Mouse (Mus musculus) cerebellum, adult 18-20 months (tissue): ENCODE measurements around the gene Ptprz1.

Experiments
- DNase-seq, 2 experiments: peaks; one replicate each; pipeline ENCODE4 v3.0.0; 2021

The Ptprz1 gene

DNA sequence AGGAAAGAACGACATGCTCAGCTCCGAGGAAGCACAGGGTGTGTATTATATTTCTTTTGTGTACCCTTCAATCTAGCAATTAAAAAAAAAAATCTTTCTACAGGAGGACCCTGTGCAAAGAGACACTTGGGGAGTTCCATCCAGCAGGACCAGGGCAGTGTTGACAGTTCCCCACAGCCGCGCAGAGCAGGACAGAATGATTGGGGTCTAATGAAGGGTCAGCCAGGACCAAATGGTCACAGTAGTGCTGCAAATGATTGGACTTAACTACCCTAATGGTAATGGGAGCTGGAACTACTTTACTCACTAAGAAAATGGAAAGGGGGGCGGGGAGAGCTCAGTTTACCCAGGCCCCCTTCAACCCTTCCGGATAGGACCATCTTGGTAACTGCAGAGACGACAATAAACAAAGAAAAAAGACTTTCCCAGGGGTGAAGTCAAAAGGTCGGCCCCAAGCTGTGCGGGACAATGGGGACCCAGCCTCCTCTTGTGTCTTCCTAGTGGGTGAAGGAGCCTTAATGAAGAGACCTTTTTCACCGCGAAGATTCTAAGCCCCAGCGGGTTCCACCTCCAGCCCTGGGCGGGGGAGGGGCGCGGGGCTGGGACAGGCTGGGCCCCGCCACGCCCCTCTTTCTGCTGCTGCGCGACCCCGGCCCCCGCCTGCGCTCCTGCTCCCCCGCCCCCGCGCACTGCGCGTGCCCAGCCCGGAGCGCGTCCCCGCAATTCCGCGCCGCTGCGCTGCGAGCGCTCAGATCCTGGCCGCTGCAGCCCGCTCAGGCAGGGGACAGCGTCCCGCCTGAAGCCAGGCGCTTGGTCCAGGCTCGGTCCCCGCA, at the start of gene Ptprz1:
Gene Ptprz1, plus strand, starts transcription at position 722 of the 833 bp plus-strand sequence.
- DNase-seq = peak; percentile 16 to 42

DNA sequence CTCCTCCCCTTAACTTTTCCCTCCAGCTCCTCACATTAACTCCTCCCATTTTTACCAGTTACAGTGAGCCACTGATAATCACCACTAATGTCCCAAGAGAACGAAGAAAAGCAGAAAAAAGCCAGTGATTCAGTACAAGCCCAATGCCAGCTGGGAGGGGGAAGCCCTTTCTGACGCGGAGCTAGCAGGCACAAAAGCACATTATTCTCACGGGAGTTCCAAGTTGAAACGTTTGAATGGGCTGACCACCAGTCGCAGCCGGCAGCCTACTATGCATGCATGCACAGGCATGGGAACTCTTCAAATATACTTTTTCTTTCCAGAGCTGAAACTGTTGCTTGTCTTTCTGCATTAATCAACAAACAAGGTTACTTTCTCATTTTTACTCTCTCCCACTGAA, 41.7 kb upstream of the Ptprz1 start:
- DNase-seq = no peak

DNA sequence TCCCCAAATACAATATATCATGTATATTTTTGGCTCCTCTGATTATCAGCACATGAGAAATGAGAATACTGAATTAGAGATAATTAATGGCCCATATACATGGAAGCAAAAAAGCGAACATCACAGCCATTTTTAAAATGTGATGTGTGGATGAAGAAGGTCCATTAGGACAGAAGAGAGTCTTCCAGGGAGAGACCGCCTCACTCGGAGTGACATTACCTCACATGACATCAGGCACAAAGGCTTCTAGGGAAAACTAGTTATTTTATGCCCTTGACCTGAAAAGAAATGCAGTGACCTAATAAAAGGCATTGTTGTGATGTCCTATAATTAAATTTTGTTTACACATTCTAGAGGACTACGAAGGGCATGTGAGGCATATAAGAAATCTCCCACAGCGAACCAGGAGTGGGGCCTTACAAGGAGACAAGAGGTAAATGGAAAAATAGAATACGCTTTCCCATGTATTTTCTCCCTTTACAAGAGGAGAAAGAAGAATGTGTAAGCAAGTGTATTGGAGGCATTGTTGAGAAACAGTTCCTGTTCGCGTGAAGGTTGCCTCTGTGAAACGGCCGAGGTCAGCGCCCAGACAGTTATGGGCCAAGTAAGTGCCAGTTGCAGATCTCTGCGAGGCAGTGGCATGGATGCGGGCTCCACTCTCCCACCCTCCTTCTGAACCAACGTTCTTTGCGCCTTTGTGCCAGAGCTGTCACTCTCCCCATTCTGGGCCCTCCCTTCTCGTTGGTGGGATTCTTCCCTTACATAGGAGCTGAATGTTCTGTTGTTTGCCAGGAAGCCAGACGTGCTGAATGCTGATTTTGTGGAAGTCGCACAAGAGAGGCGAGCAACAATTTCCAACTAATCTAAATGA, 41.0 kb upstream of the Ptprz1 start:
- DNase-seq = no peak

DNA sequence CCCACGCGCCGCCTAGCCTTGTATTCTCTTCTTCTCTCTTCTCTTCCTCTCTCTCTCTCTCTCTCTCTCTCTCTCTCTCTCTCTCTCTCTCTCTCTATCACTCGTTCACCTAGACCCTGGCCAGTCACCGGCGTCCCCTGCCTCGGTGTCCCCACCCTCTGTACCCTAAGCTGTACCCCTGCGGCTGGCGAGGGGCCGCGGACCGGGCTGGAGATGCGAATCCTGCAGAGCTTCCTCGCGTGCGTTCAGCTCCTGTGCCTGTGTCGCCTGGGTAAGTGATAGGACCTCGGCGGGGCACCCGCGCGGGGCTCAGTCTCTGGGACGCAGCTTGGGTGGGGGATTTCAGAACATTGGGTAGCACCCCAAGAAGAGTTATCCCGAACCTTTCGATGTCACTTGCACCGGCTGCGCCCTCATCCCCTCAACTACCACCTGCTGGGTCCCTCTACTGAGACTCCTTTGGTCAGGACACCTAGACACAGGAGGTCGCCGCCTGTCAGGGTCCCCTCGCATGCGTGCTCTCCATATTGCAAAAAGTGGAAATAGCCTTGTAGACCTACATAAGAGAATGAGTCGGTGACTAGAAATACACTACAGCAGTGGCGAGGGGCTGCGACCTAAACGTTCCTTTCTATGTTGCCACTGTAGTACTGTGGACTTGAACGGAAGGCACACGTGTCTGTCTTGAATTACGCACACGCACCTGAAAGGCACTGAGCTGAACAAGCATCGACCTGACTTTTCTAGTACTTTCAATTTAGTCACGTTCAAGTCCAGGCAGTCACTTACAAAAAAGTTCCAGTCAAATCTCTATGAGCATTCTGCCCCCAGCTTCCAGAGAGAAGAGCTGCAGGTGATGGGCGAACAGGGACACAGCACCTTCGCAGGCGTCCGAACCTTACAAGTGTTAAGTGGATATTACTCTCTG, 576 bp downstream of the Ptprz1 start:
- peak in 1 of 2 experiments; percentile 2 for DNase-seq

DNA sequence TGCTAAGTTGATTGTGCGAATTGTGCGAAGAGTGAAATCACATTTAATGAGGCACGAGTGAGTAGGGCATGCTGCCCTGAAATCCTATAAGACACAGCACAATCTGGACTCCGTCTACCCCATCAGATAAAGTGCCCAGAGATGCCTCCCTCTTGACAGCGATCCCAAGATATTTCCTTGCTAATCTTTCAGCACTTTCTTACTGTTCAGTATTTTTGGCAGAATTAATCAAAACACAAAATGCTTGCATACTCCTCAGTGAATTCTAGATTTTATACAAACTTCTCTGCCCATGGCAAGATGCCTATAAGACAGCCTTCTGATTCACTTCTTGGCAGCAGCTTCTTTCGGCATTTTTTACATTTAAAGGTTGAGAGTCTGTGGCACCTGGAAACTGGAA, 12.7 kb downstream of the Ptprz1 start:
- no peak for DNase-seq

DNA sequence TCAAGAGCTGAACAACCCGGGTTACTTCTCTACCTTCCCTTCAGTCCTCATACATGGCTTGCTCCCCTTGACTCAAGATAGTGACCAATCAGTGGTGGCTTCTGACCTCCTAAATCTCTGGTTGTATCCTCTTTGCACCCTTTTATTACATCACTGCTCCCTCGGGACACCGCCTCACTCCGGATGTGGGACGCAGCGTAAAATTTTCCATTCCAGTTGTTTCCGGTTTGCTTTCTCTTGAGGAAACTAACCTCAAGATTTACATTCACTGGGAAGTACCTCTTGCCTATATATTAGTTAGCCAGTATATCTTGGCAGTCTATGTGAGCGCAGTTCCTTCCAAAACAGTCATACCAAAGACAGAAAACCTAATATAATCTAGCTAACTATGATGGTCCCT, 14.0 kb downstream of the Ptprz1 start:
- no peak for DNase-seq

DNA sequence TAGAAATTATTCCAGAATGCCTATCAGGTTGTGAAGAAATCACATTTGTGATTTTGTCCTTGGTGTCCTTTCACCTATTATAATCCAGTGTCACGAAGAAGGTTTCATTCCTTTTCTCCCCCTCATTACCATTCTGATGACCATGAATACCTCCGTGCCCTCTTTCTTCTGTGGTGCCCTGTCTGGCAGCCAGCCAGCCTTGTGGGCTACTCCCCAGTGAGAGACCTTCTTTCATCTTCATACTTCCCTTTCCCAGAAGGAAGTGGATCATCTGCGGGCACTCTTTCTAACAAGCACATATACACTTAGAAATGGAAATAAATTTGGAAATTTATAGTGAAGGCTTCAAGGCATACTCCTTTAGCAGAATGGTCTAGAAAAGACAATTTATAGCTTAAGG, 26.7 kb downstream of the Ptprz1 start:
- DNase-seq = no peak

DNA sequence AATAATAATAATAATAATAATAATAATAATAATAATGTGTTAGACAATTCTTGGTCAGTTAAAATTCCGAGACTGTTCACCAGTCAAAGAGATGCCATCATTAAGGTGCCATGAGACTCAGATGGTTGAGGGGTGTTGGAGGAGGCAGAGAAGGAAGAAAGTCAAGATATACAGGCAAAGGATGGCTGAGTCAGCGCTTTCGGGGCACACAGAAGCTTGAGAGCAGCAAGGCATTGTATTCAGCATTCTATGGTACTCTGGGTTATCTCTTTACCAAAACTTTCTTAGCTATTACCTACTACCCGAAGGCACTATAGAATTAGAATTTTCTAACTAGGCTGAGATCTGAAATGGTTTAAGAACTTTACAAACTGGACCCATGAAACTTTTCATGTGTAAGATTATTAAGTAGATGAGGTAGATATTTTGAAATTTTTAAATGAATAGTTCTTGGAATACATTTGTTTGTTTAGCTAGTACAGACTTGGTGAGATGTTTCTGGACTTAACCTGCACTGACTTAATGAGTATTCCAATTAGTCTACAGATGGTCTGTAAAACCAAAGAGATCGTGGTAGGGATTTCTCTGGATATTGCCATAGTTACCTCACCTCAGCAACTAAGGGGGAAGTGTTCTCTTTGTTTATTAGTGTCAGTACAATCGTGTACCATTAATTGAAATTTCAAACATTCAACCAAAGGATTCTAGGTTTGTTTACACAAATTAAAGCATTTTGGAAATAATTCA, 33.4 kb downstream of the Ptprz1 start:
- no peak for DNase-seq

DNA sequence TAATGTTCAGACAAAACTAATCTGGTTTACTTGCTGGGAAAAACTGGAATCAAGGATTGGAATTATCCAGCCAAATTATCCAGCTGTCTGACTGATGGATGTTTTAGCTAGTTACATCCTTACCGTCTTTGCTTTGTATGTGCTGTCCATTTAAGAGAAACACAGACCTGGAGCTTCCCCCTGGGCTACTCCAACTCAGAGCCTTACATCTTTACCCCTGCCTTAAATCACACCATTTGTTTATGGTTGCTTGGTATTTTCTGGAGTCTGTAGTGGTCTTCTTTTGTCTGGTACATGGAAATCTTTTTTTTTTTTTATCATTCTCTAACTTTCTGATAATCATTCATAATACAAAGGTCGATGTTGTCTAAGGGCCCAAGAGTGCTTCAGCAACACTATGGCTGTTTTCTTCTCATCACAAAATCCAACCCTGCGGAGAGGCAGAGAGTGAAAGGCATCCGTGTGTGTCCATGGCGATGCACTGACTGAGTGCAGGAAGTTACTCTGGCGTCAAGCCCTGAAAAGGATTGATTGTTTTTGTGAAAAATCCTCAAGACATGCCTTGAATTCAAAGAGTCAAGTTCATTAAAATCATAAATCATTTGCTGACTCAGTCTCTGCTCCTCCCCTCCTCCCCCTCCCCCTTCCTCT, 34.1 kb downstream of the Ptprz1 start:
- no peak for DNase-seq

DNA sequence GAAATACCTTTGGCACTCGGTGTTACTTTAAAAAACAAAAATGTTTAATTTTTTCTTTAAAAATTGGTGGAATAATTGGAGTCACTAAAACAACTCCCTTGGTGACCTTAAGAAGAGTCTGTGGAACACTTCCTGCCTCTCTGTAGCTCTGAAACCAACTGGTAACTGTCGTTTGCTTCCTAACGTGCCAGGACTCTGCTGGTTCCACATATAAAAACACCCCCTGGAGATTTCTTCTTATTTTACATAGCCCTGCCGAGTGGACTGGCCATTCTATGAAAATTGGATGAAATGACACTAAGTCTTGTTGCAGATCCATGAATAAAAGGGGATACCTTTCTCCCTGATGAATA, 34.6 kb downstream of the Ptprz1 start:
- DNase-seq = no peak

DNA sequence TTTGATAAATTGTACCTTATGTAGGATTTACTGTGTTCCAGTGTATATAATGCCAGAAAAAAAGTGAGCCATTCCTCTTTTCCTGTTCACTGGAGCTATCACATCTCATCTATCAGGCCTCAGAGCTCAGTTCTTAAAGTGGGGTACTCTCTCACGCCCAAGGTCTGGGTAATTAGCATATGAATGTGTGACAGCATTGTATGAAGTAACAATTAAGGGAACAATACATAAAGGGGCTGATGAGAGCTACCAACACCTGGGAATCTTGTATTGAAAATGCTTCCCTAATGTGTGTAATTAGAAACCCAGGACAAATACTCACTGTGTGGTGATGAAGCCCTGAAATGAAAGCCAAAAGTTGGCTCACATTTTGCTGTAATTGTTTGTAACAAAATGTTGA, 47.6 kb downstream of the Ptprz1 start:
- no peak for DNase-seq

DNA sequence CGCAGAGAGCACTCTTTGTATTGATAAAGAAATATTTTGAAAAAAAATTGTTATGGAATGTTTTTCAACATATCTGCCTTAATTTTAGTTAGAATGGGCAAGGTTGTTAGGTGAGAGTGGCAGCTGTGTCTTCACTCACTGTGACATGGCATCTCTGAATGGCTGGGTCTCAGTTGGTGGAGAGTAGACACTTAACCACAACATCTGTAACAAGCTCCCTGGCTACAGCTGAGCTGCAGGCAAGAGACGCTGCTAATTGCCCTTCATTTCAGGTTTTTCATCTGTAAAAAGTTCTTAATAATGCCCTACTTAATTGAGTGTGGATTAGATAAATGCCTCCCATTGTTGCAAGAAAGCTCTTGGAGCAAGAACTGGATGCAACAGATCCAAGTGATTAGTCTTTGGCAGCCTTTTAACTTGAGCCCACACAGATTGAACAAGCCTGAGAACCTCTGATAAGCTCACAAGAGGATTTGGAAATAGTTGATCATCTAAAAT, 57.5 kb downstream of the Ptprz1 start:
- no peak for DNase-seq

DNA sequence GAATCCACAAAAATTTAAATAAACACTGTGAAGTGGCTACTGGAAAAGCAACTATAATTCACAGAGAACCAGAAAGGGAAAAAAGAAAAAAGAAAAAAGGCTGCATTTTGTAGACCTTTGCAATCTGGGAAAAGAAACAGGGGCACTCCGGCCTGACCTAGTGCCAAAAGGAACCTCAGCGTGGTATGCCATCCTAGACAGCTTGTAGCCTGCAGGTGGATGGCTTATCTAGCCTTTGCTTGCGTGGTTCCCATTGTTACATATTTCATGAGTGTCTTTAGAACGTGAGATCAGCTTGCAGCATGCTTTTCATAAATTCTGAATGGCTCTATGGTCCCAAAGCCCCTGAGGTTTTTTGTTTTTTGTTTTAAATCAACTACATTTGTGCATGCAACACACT, 61.8 kb downstream of the Ptprz1 start:
- DNase-seq = no peak

DNA sequence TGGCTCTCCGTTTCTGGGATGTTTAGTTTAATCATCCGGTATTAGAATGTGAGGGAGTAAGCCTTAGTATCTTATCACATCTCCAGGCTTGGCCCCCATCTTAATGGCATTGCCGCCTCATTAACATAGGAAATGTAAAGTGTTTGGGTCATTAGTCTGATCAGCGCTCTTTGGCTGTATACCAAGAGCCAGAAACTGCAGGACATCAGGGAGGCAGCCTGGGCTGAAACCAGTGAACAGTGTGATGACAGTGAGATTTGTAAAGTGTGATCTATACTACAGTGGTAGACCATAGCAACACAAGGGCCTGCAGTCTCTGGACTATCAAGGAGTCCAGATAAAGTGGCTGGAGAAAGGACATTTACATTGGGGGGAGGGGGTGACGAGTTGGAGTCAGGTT, 62.2 kb downstream of the Ptprz1 start:
- DNase-seq = no peak

DNA sequence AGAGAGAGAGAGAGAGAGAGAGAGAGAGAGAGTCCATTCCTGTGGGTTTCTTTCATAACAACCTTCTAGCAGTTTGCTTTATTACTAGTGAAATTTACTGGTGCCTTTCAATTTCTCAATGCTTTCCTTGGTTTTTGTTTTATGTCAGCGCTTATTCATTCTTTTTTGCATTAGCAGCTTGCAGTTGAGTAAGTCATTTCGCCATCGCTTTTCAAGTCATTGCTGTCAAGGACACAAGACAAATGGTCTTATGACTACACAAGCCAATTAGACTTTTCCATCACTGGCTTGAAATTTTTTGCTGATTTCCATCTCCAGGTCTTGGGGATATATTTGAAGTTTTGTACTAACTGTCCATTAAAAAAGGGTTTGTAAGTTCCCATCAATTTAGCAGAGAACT, 68.9 kb downstream of the Ptprz1 start:
- no peak for DNase-seq

DNA sequence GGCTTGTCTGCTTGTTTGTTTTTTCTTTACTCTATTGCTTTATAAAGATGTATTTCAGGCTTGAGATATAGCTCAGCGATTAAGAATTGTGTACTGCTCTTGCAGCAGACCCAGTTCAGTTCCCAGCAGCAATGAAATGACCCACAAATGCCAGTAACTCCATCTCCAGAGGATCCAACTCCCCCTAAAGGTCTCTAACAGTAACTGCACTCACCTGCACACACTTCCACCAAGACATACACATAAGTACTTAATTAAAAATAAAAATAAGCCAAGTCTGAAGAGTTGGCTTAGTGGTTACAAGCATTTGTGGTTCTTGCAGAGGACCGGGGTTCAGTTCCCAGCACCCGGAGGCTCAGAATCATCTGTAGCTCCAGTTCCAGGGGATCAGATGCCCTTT, 88.1 kb downstream of the Ptprz1 start:
- DNase-seq = no peak

DNA sequence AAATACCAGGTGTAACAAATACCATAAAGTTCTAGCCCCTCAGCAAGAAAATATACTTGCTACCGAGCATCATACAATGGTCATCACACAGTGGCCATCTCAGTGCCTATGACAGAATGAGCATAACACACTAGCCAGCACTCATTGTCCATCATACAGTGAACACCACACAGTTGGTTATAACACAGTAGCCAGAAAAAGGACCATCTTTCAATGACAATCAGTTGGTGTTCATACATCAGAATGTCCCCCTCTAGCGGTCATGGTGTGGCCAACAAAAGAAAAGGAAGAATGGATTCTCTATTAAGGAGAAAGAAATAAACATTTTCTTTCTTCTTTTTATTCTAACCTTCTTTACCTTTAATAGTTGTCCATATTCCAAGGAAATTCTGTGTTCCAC, 92.8 kb downstream of the Ptprz1 start:
- no peak for DNase-seq

DNA sequence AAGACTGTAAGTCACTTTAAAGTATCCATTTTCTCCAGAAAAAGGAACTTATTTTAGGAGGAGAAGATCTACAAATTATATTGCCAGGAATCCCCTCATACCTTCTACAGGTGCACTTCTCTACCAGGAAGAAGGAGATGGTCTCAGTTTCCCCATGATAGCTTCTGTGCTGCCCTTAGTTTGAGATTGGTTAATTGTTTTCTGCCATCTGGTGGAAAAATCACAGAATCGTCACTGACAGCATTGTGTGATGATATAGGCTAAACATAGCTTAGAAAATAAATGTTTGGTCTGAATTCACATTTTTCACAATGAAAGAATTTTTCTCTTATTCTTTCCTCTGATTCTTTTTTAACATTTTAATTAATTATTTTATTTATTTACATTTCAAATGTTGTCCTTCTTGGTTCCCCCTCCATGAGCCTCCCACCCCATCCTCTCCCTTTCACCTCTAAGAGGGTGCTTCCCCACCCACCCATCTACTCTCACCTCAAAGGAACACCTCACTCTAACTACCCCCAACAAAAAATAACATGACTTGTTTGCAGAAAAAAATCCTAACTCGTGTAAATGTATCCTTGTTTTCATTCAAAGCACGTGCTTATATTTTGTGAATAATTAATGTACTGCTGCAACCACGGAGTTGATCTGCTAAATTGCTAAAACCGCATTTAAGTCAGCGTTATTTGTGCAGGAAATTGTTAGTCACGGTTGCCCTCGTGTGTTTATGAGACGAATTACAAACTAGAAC, 108.6 kb downstream of the Ptprz1 start:
- DNase-seq = no peak

DNA sequence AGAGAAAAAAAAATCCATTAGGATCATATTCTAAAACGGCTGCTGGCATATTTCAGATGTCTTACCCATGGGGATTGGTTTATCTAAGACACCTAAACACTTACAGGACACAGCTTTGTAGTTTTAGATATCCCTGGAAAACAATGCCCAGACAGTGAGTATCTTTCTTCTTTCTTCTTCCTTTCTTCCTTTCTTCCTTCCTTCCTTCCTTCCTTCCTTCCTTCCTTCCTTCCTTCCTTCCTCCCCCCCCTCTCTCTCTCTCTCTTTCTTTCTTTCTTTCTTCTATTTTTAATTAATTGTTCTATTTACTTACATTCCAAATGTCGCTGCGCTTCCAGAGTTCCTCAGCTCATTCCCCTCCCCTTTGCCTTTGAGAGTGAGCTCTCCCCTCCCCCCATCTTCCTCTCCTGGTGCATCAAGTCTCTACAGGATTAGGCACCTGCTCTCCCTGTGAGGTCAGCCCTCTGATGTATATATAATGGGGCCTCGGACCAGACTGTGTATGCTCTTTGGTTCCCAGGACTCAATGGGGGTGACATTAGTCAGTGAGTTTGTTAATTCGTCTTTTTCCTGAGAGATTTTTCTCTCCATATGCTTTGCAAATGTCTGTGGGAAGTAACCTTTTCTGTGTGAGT, 109.3 kb downstream of the Ptprz1 start:
- no peak for DNase-seq

DNA sequence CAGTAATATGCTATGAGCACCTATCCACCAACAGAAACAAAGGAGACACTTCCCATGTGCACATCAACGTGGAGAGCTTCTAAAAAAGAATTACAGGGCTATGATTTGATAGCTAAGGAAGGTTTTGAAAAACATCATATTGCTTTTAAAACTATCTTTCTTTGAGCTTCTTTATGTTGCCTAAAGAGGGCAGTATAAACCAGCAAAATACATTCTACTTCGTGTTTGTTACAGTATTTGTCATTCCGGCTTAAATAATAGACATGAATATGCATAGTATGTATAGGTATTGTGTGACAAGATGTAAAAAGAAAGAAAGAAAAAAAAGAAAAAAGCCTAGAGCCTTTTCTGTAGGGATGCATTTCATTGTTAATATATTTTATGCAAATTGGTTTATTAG, 127.8 kb downstream of the Ptprz1 start:
- DNase-seq = no peak
